Mouse (Mus musculus): Measurements from ENCODE around the gene Tmed1.
"Not testable (repeated sequence)": the region's sequence is repeated elsewhere in the genome, so short reads cannot be mapped to it uniquely, and the experiment has no call there.

The Tmed1 gene

GRCm38 (mm10) chr9:21509772-21510688, at the start of gene Tmed1:
Gene Tmed1 (minus strand): TSS chr9:21510252.
- DNase-seq (ENCODE audit: low spot score): peak; percentile 93

GRCm38 (mm10) chr9:21559151-21559550, 49.1 kb upstream of the Tmed1 start:
- DNase-seq (ENCODE audit: low spot score): no peak

GRCm38 (mm10) chr9:21558366-21558765, 48.3 kb upstream of the Tmed1 start:
- no peak for DNase-seq (ENCODE audit: low spot score)

- no peak for DNase-seq (ENCODE audit: low spot score)
Observed at GRCm38 (mm10) chr9:21557556-21557955, 47.5 kb upstream of the Tmed1 start.

- no peak for DNase-seq (ENCODE audit: low spot score)
Observed at GRCm38 (mm10) chr9:21556996-21557395, 46.9 kb upstream of the Tmed1 start.

GRCm38 (mm10) chr9:21555198-21555742, 45.2 kb upstream of the Tmed1 start:
- no peak for DNase-seq (ENCODE audit: low spot score)

GRCm38 (mm10) chr9:21553607-21554273, 43.7 kb upstream of the Tmed1 start:
- DNase-seq (ENCODE audit: low spot score): no peak

GRCm38 (mm10) chr9:21551049-21551448, 41.0 kb upstream of the Tmed1 start:
- no peak for DNase-seq (ENCODE audit: low spot score)

GRCm38 (mm10) chr9:21547075-21547941, 37.3 kb upstream of the Tmed1 start:
- DNase-seq (ENCODE audit: low spot score): no peak

GRCm38 (mm10) chr9:21546789-21547074, 36.7 kb upstream of the Tmed1 start, which contains the start of gene Carm1:
Gene Carm1 (plus strand): TSS chr9:21546894.
- DNase-seq (ENCODE audit: low spot score): no peak

- peak; percentile 100 for DNase-seq (ENCODE audit: low spot score)
Observed at GRCm38 (mm10) chr9:21545916-21546788, 36.1 kb upstream of the Tmed1 start.

GRCm38 (mm10) chr9:21545351-21545915, 35.4 kb upstream of the Tmed1 start:
- no peak for DNase-seq (ENCODE audit: low spot score)

- not testable (repeated sequence) for DNase-seq (ENCODE audit: low spot score)
Observed at GRCm38 (mm10) chr9:21542001-21542400, 31.9 kb upstream of the Tmed1 start.

GRCm38 (mm10) chr9:21539981-21540753, 30.1 kb upstream of the Tmed1 start:
- no peak for DNase-seq (ENCODE audit: low spot score)

- DNase-seq (ENCODE audit: low spot score): no peak
Observed at GRCm38 (mm10) chr9:21537009-21537408, 27.0 kb upstream of the Tmed1 start.

GRCm38 (mm10) chr9:21536501-21536900, 26.4 kb upstream of the Tmed1 start:
- DNase-seq (ENCODE audit: low spot score): no peak

GRCm38 (mm10) chr9:21527917-21528324, 17.9 kb upstream of the Tmed1 start:
- no peak for DNase-seq (ENCODE audit: low spot score)

GRCm38 (mm10) chr9:21527100-21527801, 17.2 kb upstream of the Tmed1 start:
- DNase-seq (ENCODE audit: low spot score): no peak

- no peak for DNase-seq (ENCODE audit: low spot score)
Observed at GRCm38 (mm10) chr9:21526634-21526944, 16.5 kb upstream of the Tmed1 start.

Data from ovary, postnatal 36 days (tissue).